In the genomic region with DNA sequence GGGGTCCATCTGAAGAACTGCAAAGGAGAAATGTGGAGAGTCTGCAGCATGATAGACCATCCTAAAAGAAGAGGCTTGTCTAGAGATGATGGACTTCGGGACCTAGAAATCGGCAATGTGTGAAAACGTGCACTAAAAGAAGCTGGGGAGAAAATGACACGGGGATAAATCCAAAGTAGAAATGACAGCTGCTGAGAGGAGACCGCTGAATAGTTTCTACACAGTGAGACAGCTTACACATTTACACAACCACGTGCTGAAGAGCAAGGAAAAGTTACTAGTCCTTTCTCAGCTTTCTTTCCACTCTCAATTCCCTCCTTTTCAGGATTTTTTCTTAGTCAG, we compare ENCODE assay signal across 7 mouse cellular contexts. TPM values are rescaled to one million over a fixed set of nuclear protein-coding genes. Genes with fewer than 3 reads are reported as not detected.
DNase-seq lines count a peak whose midpoint lies in the region; ATAC-seq and TF ChIP-seq lines count a peak whose summit lies in the region.

No protein-coding gene starts in this region.

- H3K9ac ChIP-seq in lung, postnatal 0 days (replicated peaks; ENCODE audit: low read depth): no peak overlapping the region
- H3K9ac ChIP-seq in forebrain, embryonic 13.5 days: no peak overlapping the region; the same call in 1 of the 2 replicates
- H3K9ac ChIP-seq in limb, embryonic 15.5 days: no peak overlapping the region
- H3K9ac ChIP-seq in stomach, postnatal 0 days (ENCODE audit: low read length): no peak overlapping the region

- no peaks in the 10 kb centered on the region for H3K36me3 ChIP-seq in lung, postnatal 0 days (ENCODE audit: insufficient read depth, low read length)
- no peaks in the 10 kb centered on the region for H3K36me3 ChIP-seq in forebrain, embryonic 13.5 days (ENCODE audit: poor library complexity, severe bottlenecking)
- H3K36me3 ChIP-seq in limb, embryonic 15.5 days: no peaks in the 10 kb centered on the region
- no peaks in the 10 kb centered on the region for H3K36me3 ChIP-seq in stomach, postnatal 0 days (ENCODE audit: control insufficient read depth, insufficient read depth, low read length)

- peak; percentile 7; the same call in 1 of the 2 replicates for ATAC-seq in lung, postnatal 0 days
- ATAC-seq in forebrain, embryonic 13.5 days: no peak
- no peak for ATAC-seq in limb, embryonic 15.5 days (ENCODE audit: insufficient number of reproducible peaks, low FRiP score, low TSS enrichment, low read depth)
- no peak for ATAC-seq in stomach, postnatal 0 days (ENCODE audit: low FRiP score, low TSS enrichment)

- 6% methylated on average over 6 of the region's 6 CpGs for WGBS in lung, postnatal 0 days
- 9% methylated on average over 6 of the region's 6 CpGs for WGBS in forebrain, embryonic 13.5 days
- whole genome bisulfite sequencing in limb, embryonic 15.5 days: 5% methylated on average over 6 of the region's 6 CpGs
- WGBS in stomach, postnatal 0 days: 8% methylated on average over 6 of the region's 6 CpGs

- no peak for TF ChIP-seq EP300 in lung, postnatal 0 days (IDR thresholded peaks at IDR 0.05)
- no peak for TF ChIP-seq EP300 in stomach, postnatal 0 days (optimal IDR thresholded peaks at IDR 0.05)

- peak overlapping the region; percentile 52 for H3K27ac ChIP-seq in lung, postnatal 0 days (ENCODE audit: low read length)
- no peak overlapping the region for H3K27ac ChIP-seq in forebrain, embryonic 13.5 days
- H3K27ac ChIP-seq in limb, embryonic 15.5 days: peak overlapping the region; percentile 95
- peak overlapping the region; percentile 46 for H3K27ac ChIP-seq in stomach, postnatal 0 days (replicated peaks)

- no peak for TF ChIP-seq CTCF in lung, postnatal 0 days (IDR thresholded peaks at IDR 0.05)
- TF ChIP-seq CTCF in stomach, postnatal 0 days (IDR thresholded peaks at IDR 0.05; ENCODE audit: low read depth): no peak

- H3K4me3 ChIP-seq in lung, postnatal 0 days (ENCODE audit: low read depth, low read length): peak overlapping the region; percentile 54
- peak overlapping the region; percentile 54 for H3K4me3 ChIP-seq in forebrain, embryonic 13.5 days
- H3K4me3 ChIP-seq in limb, embryonic 15.5 days: peak overlapping the region; percentile 61
- peak overlapping the region; percentile 68 for H3K4me3 ChIP-seq in stomach, postnatal 0 days (ENCODE audit: low read depth, low read length)

- peak overlapping the region; percentile 83 for H3K4me2 ChIP-seq in lung, postnatal 0 days (replicated peaks; ENCODE audit: low read depth, low read length)
- peak overlapping the region; percentile 89 for H3K4me2 ChIP-seq in forebrain, embryonic 13.5 days
- H3K4me2 ChIP-seq in limb, embryonic 15.5 days: peak overlapping the region; percentile 92
- H3K4me2 ChIP-seq in stomach, postnatal 0 days (replicated peaks; ENCODE audit: low read depth): peak overlapping the region; percentile 94

- no peaks in the 10 kb centered on the region for H3K9me3 ChIP-seq in lung, postnatal 0 days (ENCODE audit: low read length)
- H3K9me3 ChIP-seq in forebrain, embryonic 13.5 days (replicated peaks): no peaks in the 10 kb centered on the region
- H3K9me3 ChIP-seq in limb, embryonic 15.5 days: no peaks in the 10 kb centered on the region
- no peaks in the 10 kb centered on the region for H3K9me3 ChIP-seq in stomach, postnatal 0 days (ENCODE audit: control insufficient read depth, low read length)

- DNase-seq in lung, postnatal 0 days (ENCODE audit: low spot score): no peak
- no peak for DNase-seq in lung, postnatal 36 days
- DNase-seq in stomach, postnatal 0 days (ENCODE audit: low spot score): no peak
- no peak for DNase-seq in frontal cortex, postnatal 36 days (ENCODE audit: low spot score in 2 of 2)
- no peak for DNase-seq in ovary, postnatal 10 days (ENCODE audit: low spot score)

- no peaks in the 10 kb centered on the region for H3K4me1 ChIP-seq in lung, postnatal 0 days (ENCODE audit: insufficient read depth, low read depth, low read length)
- H3K4me1 ChIP-seq in forebrain, embryonic 13.5 days: peaks cover 13% of the 10 kb centered on the region; the same call in 1 of the 2 replicates
- no peaks in the 10 kb centered on the region; the same call in 1 of the 2 replicates for H3K4me1 ChIP-seq in limb, embryonic 15.5 days
- no peaks in the 10 kb centered on the region for H3K4me1 ChIP-seq in stomach, postnatal 0 days (replicated peaks; ENCODE audit: control insufficient read depth, insufficient read depth)

- H3K27me3 ChIP-seq in lung, postnatal 0 days (replicated peaks; ENCODE audit: insufficient read depth, low read length): no peaks in the 10 kb centered on the region
- no peaks in the 10 kb centered on the region for H3K27me3 ChIP-seq in forebrain, embryonic 13.5 days
- H3K27me3 ChIP-seq in limb, embryonic 15.5 days: no peaks in the 10 kb centered on the region
- H3K27me3 ChIP-seq in stomach, postnatal 0 days (ENCODE audit: control insufficient read depth, insufficient read depth, low read length): no peaks in the 10 kb centered on the region

RNA-seq across cellular contexts. Expression of a gene that starts 1.3 kb away (rescaled TPM):
- 22.0 and 23.0 TPM in 2 replicates for polyA plus RNA-seq in lung, postnatal 0 days (2015; fragmentation: Nextera tagmentation; extraction: Ambion mirVana)
- polyA plus RNA-seq in forebrain, embryonic 13.5 days (2015; fragmentation: Nextera tagmentation; extraction: Ambion mirVana): 28.5 and 29.2 TPM in 2 replicates
- 23.7 and 27.2 TPM in 2 replicates for polyA plus RNA-seq in limb, embryonic 15.5 days (2015; fragmentation: Nextera tagmentation; extraction: Ambion mirVana)
- polyA plus RNA-seq in stomach, postnatal 0 days (2015; fragmentation: Nextera tagmentation; extraction: Ambion mirVana): 20.7 and 20.9 TPM in 2 replicates
